8 mouse cellular contexts compared by ENCODE assay signal in genomic region chr5:122080930-122081329, GRCm38 (mm10). TPM values are rescaled to one million over a fixed set of nuclear protein-coding genes. Genes with fewer than 3 reads are reported as not detected.
DNase-seq lines count a peak whose midpoint lies in the region; ATAC-seq and TF ChIP-seq lines count a peak whose summit lies in the region.

No protein-coding gene starts in this region.

- H3K27me3 ChIP-seq in hindbrain, postnatal 0 days (ENCODE audit: insufficient read depth, low read length), result no peaks in the 10 kb centered on the region

- 40% methylated on average over 11 of the region's 11 CpGs for WGBS in hindbrain, postnatal 0 days

- peak; percentile 83 for ATAC-seq in hindbrain, postnatal 0 days

- no peaks in the 10 kb centered on the region for H3K4me1 ChIP-seq in hindbrain, postnatal 0 days (ENCODE audit: insufficient read depth, low read length)

- H3K36me3 ChIP-seq in hindbrain, postnatal 0 days (ENCODE audit: insufficient read depth, low read length), result no peaks in the 10 kb centered on the region

- peak; percentile 82 to 84 for DNase-seq in left cerebral cortex, adult 18-20 months (ENCODE audit: low spot score in 2 of 2)
- DNase-seq in left cerebral cortex, adult 11 months (ENCODE audit: low spot score), result no peak
- DNase-seq in cerebellum, adult 9-11 months, result peak; percentile 86
- DNase-seq in hindbrain, postnatal 0 days (ENCODE audit: low spot score), result peak; percentile 90
- DNase-seq in right cerebral cortex, adult 2 months (ENCODE audit: low spot score in 2 of 2), result peak; percentile 78 to 82
- no peak for DNase-seq in urinary bladder, adult 2 months (ENCODE audit: low spot score)
- DNase-seq in thymus, adult 18-20 months, result no peak
- no peak for DNase-seq in kidney, adult 11 months

- H3K4me2 ChIP-seq in hindbrain, postnatal 0 days (ENCODE audit: low read depth, low read length), result no peak overlapping the region

- no peak overlapping the region for H3K4me3 ChIP-seq in hindbrain, postnatal 0 days (ENCODE audit: low read length)

- H3K9ac ChIP-seq in hindbrain, postnatal 0 days (replicated peaks; ENCODE audit: low read length), result no peak overlapping the region

- no peak for TF ChIP-seq CTCF in hindbrain, postnatal 0 days (IDR thresholded peaks at IDR 0.05; ENCODE audit: low read depth)

- H3K9me3 ChIP-seq in hindbrain, postnatal 0 days (ENCODE audit: low read length), result no peaks in the 10 kb centered on the region

- peak overlapping the region; percentile 49; the same call in 1 of the 2 replicates for H3K27ac ChIP-seq in hindbrain, postnatal 0 days

RNA-seq across cellular contexts. Expression of gene Myl2, which starts 19.8 kb away (rescaled TPM):
- total RNA-seq in left cerebral cortex, adult 18-20 months (2021), result 1 to 10 TPM; 1.3 to 2.0 TPM
- not detected in 2 replicates for total RNA-seq in hindbrain, postnatal 0 days (2014; rRNA removed)
- polyA plus RNA-seq in hindbrain, postnatal 0 days (2015; fragmentation: Nextera tagmentation; extraction: Ambion mirVana), result 2.4 and 3.0 TPM in 2 replicates
- not detected in 2 replicates for polyA plus RNA-seq in urinary bladder, adult 2 months (2012; rRNA removed)

RNA-seq across cellular contexts. Expression of gene Cux2, which starts 31.0 kb away (rescaled TPM):
- 100 to 1,000 TPM; 192 to 210 TPM for total RNA-seq in left cerebral cortex, adult 18-20 months (2021)
- total RNA-seq in hindbrain, postnatal 0 days (2014; rRNA removed), result 35.4 and 46.6 TPM in 2 replicates
- polyA plus RNA-seq in hindbrain, postnatal 0 days (2015; fragmentation: Nextera tagmentation; extraction: Ambion mirVana), result 15.2 and 16.6 TPM in 2 replicates
- 4.7 and 5.1 TPM in 2 replicates for polyA plus RNA-seq in urinary bladder, adult 2 months (2012; rRNA removed)

RNA-seq across cellular contexts. Expression of gene Ccdc63, which starts 59.7 kb away (rescaled TPM):
- under 1 TPM; 0.82 to 0.84 TPM for total RNA-seq in left cerebral cortex, adult 18-20 months (2021)
- 0.04 and 0.16 TPM in 2 replicates for total RNA-seq in hindbrain, postnatal 0 days (2014; rRNA removed)
- 0.23 TPM in 1 of 2 replicates, not detected in the other for polyA plus RNA-seq in hindbrain, postnatal 0 days (2015; fragmentation: Nextera tagmentation; extraction: Ambion mirVana)
- polyA plus RNA-seq in urinary bladder, adult 2 months (2012; rRNA removed), result 0.18 and 0.19 TPM in 2 replicates

Comparison
In these comparisons a context has a peak if more than half of its experiments do, and no peak if none do; other contexts are left out.
1. DNase-seq: peak in left cerebral cortex, adult 18-20 months (2 of 2), cerebellum, adult 9-11 months (single experiment), hindbrain, postnatal 0 days (single experiment) and right cerebral cortex, adult 2 months (2 of 2); none in left cerebral cortex, adult 11 months (single experiment), urinary bladder, adult 2 months (single experiment), thymus, adult 18-20 months (0 of 2) and kidney, adult 11 months (single experiment).